Comparison of ENCODE assay signal across 9 mouse cellular contexts in genomic region chr6:116385194-116386044, GRCm38 (mm10). TPM values are rescaled to one million over a fixed set of nuclear protein-coding genes. Genes with fewer than 3 reads are reported as not detected.
DNase-seq lines count a peak whose midpoint lies in the region; ATAC-seq and TF ChIP-seq lines count a peak whose summit lies in the region.
"Had no signal": no experiment of that assay in that cellular context is flagged by ENCODE, and none has a peak within 500 bp of the region (broad histone marks: within the 10 kb centered on the region; RNA-seq: fewer than 3 reads in every experiment).

No protein-coding gene starts in this region.

- 17% methylated on average over 5 of the region's 5 CpGs for WGBS in lung, embryonic 14.5 days
- 39% methylated on average over 5 of the region's 5 CpGs for WGBS in lung, adult 2 months
- WGBS in hindbrain, embryonic 14.5 days, result 18% methylated on average over 5 of the region's 5 CpGs
- whole genome bisulfite sequencing in liver, embryonic 11.5 days, result 52% methylated on average over 5 of the region's 5 CpGs
- 22% methylated on average over 5 of the region's 5 CpGs for WGBS in small intestine, adult 2 months

- no peak overlapping the region for H3K4me3 ChIP-seq in lung, embryonic 14.5 days (ENCODE audit: low read depth, low read length)
- no peak overlapping the region for H3K4me3 ChIP-seq in lung, adult 2 months (replicated peaks; ENCODE audit: extremely low read depth, low read depth, low read length)
- no peak overlapping the region; the same call in 1 of the 2 replicates for H3K4me3 ChIP-seq in hindbrain, embryonic 14.5 days (replicated peaks; ENCODE audit: low read length)
- H3K4me3 ChIP-seq in liver, embryonic 11.5 days (ENCODE audit: low read depth, low read length), result no peak overlapping the region
- H3K4me3 ChIP-seq in small intestine, adult 2 months (ENCODE audit: low read depth, low read length), result no peak overlapping the region

- no peaks in the 10 kb centered on the region for H3K9me3 ChIP-seq in lung, embryonic 14.5 days (ENCODE audit: low read depth, low read length)
- no peaks in the 10 kb centered on the region for H3K9me3 ChIP-seq in hindbrain, embryonic 14.5 days (ENCODE audit: control insufficient read depth, low read length)
- H3K9me3 ChIP-seq in liver, embryonic 11.5 days (ENCODE audit: control insufficient read depth, low read length), result no peaks in the 10 kb centered on the region

- H3K4me2 ChIP-seq in lung, embryonic 14.5 days, result peak overlapping the region; percentile 38
- H3K4me2 ChIP-seq in hindbrain, embryonic 14.5 days (replicated peaks), result peak overlapping the region; percentile 46
- no peak overlapping the region for H3K4me2 ChIP-seq in liver, embryonic 11.5 days

- H3K27me3 ChIP-seq in lung, embryonic 14.5 days (ENCODE audit: insufficient read depth, low read length), result no peaks in the 10 kb centered on the region
- no peaks in the 10 kb centered on the region for H3K27me3 ChIP-seq in hindbrain, embryonic 14.5 days (ENCODE audit: control insufficient read depth, insufficient read depth, low read length)
- H3K27me3 ChIP-seq in liver, embryonic 11.5 days (replicated peaks; ENCODE audit: control insufficient read depth, insufficient read depth, low read length), result no peaks in the 10 kb centered on the region
- H3K27me3 ChIP-seq in small intestine, adult 2 months (ENCODE audit: control insufficient read depth, insufficient read depth, low read length), result no peaks in the 10 kb centered on the region

- H3K27ac ChIP-seq in lung, embryonic 14.5 days (ENCODE audit: low read depth), result peak overlapping the region; percentile 60
- peak overlapping the region; percentile 78 for H3K27ac ChIP-seq in hindbrain, embryonic 14.5 days
- 0 out of 2 replicates have a peak overlapping the region, but pooled peaks have one; percentile 3 for H3K27ac ChIP-seq in liver, embryonic 11.5 days (ENCODE audit: low read depth, low read length)
- 0 out of 2 replicates have a peak overlapping the region, but pooled peaks have one; percentile 33 for H3K27ac ChIP-seq in small intestine, adult 2 months (ENCODE audit: insufficient read depth, low read depth, low read length)

- H3K9ac ChIP-seq in lung, embryonic 14.5 days, result no peak overlapping the region
- peak overlapping the region; percentile 44; the same call in 1 of the 2 replicates for H3K9ac ChIP-seq in hindbrain, embryonic 14.5 days
- no peak overlapping the region for H3K9ac ChIP-seq in liver, embryonic 11.5 days (ENCODE audit: low read depth, low read length)

- DNase-seq in lung, embryonic 14.5 days, result no peak
- no peak for DNase-seq in lung, adult 2 months
- no peak for DNase-seq in hindbrain, embryonic 14.5 days (ENCODE audit: low spot score)
- DNase-seq in liver, embryonic 11.5 days (ENCODE audit: low spot score), result no peak
- no peak for DNase-seq in cerebellum, postnatal 14 days
- DNase-seq in retina, postnatal 1 day, result no peak
- no peak for DNase-seq in cerebellum, adult 18-20 months
- DNase-seq: adrenal gland, postnatal 25 days had no signal

- H3K36me3 ChIP-seq in lung, embryonic 14.5 days (ENCODE audit: insufficient read depth), result no peaks in the 10 kb centered on the region
- no peaks in the 10 kb centered on the region for H3K36me3 ChIP-seq in hindbrain, embryonic 14.5 days (replicated peaks; ENCODE audit: control insufficient read depth, insufficient read depth)
- no peaks in the 10 kb centered on the region for H3K36me3 ChIP-seq in liver, embryonic 11.5 days (ENCODE audit: control insufficient read depth, insufficient read depth, low read length)
- no peaks in the 10 kb centered on the region for H3K36me3 ChIP-seq in small intestine, adult 2 months (ENCODE audit: control insufficient read depth, insufficient read depth, low read length)

- H3K4me1 ChIP-seq in lung, embryonic 14.5 days (ENCODE audit: insufficient read depth), result no peaks in the 10 kb centered on the region
- no peaks in the 10 kb centered on the region; the same call in 1 of the 2 replicates for H3K4me1 ChIP-seq in lung, adult 2 months (ENCODE audit: control insufficient read depth, insufficient read depth, low read length)
- H3K4me1 ChIP-seq in hindbrain, embryonic 14.5 days (replicated peaks; ENCODE audit: control insufficient read depth, insufficient read depth, low read length), result peaks cover 30% of the 10 kb centered on the region
- peaks cover 10% of the 10 kb centered on the region for H3K4me1 ChIP-seq in liver, embryonic 11.5 days (replicated peaks; ENCODE audit: control insufficient read depth, insufficient read depth, low read length)
- H3K4me1 ChIP-seq in small intestine, adult 2 months (ENCODE audit: control insufficient read depth, insufficient read depth, insufficient read length, low read length), result peaks cover 12% of the 10 kb centered on the region

- TF ChIP-seq CTCF in lung, embryonic 14.5 days (IDR thresholded peaks at IDR 0.05; ENCODE audit: low read depth), result no peak
- TF ChIP-seq CTCF in lung, adult 2 months (IDR thresholded peaks at IDR 0.05; ENCODE audit: insufficient read depth, low read length), result no peak
- TF ChIP-seq CTCF in small intestine, adult 2 months (IDR thresholded peaks at IDR 0.05; ENCODE audit: extremely low read depth, insufficient read length, insufficient replicate concordance, low read depth, low read length), result no peak

- peak; percentile 56 for ATAC-seq in lung, embryonic 14.5 days (ENCODE audit: insufficient read depth)
- ATAC-seq in hindbrain, embryonic 14.5 days (ENCODE audit: low FRiP score), result no peak
- ATAC-seq in liver, embryonic 11.5 days (replicated peaks; ENCODE audit: low FRiP score), result no peak

- no peak for TF ChIP-seq POLR2A in lung, adult 2 months (IDR thresholded peaks at IDR 0.05; ENCODE audit: borderline replicate concordance, extremely low read depth, low read depth, low read length)
- no peak for TF ChIP-seq POLR2A in small intestine, adult 2 months (IDR thresholded peaks at IDR 0.05; ENCODE audit: low read depth, low read length)

RNA-seq across cellular contexts. Expression of gene March8, which starts 47.6 kb away (rescaled TPM):
- 29.0 and 30.8 TPM in 2 replicates for polyA plus RNA-seq in lung, embryonic 14.5 days (2014; fragmentation: Nextera tagmentation; extraction: Ambion mirVana)
- polyA plus RNA-seq in lung, adult 2 months (2012; rRNA removed), result 46.0 and 50.6 TPM in 2 replicates
- polyA plus RNA-seq in hindbrain, embryonic 14.5 days (2014; fragmentation: Nextera tagmentation; extraction: Ambion mirVana), result 69.4 and 74.3 TPM in 2 replicates
- polyA plus RNA-seq in liver, embryonic 11.5 days (2014; fragmentation: Nextera tagmentation; extraction: Ambion mirVana), result 41.3 and 43.4 TPM in 2 replicates
- 39.1 and 65.1 TPM in 2 replicates for polyA plus RNA-seq in small intestine, adult 2 months (2012; rRNA removed)

Comparison
In these comparisons a context has a peak if more than half of its experiments do, and no peak if none do; other contexts are left out.
1. H3K27ac ChIP-seq: peak in every context shown above with its lines; median percentile 78 in hindbrain, embryonic 14.5 days; 60 in lung, embryonic 14.5 days; 33 in small intestine, adult 2 months; 3 in liver, embryonic 11.5 days.